Comparison of ENCODE assay signal across 8 mouse cellular contexts in genomic region chrX:101131001-101131400, GRCm38 (mm10). TPM values are rescaled to one million over a fixed set of nuclear protein-coding genes. Genes with fewer than 3 reads are reported as not detected.
A peak's percentile ranks its signal among the peaks of the same experiment; 100 is the strongest.
DNase-seq lines count a peak whose midpoint lies in the region; ATAC-seq and TF ChIP-seq lines count a peak whose summit lies in the region.

No protein-coding gene starts in this region.

- TF ChIP-seq POLR2A in kidney, adult 2 months (IDR thresholded peaks at IDR 0.05; ENCODE audit: low read depth, low read length): no peak

- H3K4me2 ChIP-seq in liver, embryonic 12.5 days: no peak overlapping the region
- H3K4me2 ChIP-seq in forebrain, embryonic 14.5 days (ENCODE audit: low read length): no peak overlapping the region

- ATAC-seq in liver, embryonic 12.5 days: no peak
- ATAC-seq in forebrain, embryonic 14.5 days: peak; percentile 55; the same call in 1 of the 2 replicates

- peak; percentile 51 for TF ChIP-seq CTCF in kidney, adult 2 months (conservative IDR thresholded peaks at IDR 0.05; ENCODE audit: insufficient read depth, insufficient read length, low read depth, low read length)

- no peaks in the 10 kb centered on the region for H3K36me3 ChIP-seq in liver, embryonic 12.5 days
- no peaks in the 10 kb centered on the region for H3K36me3 ChIP-seq in forebrain, embryonic 14.5 days (ENCODE audit: control insufficient read depth, insufficient read depth, low read length)
- no peaks in the 10 kb centered on the region for H3K36me3 ChIP-seq in kidney, adult 2 months (ENCODE audit: control insufficient read depth, insufficient read depth, low read length)
- H3K36me3 ChIP-seq in limb, embryonic 10.5 days: no peaks in the 10 kb centered on the region

- 0 out of 2 replicates have a peak, but pooled peaks cover 5% of the 10 kb centered on the region for H3K27me3 ChIP-seq in liver, embryonic 12.5 days (replicated peaks)
- no peaks in the 10 kb centered on the region for H3K27me3 ChIP-seq in forebrain, embryonic 14.5 days (replicated peaks; ENCODE audit: control insufficient read depth, insufficient read depth, low read length)
- no peaks in the 10 kb centered on the region for H3K27me3 ChIP-seq in kidney, adult 2 months (replicated peaks; ENCODE audit: control insufficient read depth, insufficient read depth, low read length)
- peaks cover 45% of the 10 kb centered on the region; the same call in 1 of the 2 replicates for H3K27me3 ChIP-seq in limb, embryonic 10.5 days (ENCODE audit: low read depth, poor library complexity, severe bottlenecking)

- H3K4me3 ChIP-seq in liver, embryonic 12.5 days: no peak overlapping the region
- H3K4me3 ChIP-seq in forebrain, embryonic 14.5 days (ENCODE audit: low read depth, low read length): no peak overlapping the region
- H3K4me3 ChIP-seq in kidney, adult 2 months (ENCODE audit: insufficient read depth, low read depth, low read length): no peak overlapping the region
- H3K4me3 ChIP-seq in limb, embryonic 10.5 days: no peak overlapping the region

- no peak overlapping the region for H3K9ac ChIP-seq in liver, embryonic 12.5 days
- H3K9ac ChIP-seq in forebrain, embryonic 14.5 days (ENCODE audit: low read length): no peak overlapping the region

- H3K27ac ChIP-seq in liver, embryonic 12.5 days: no peak overlapping the region
- H3K27ac ChIP-seq in forebrain, embryonic 14.5 days (ENCODE audit: low read depth, low read length): no peak overlapping the region
- no peak overlapping the region for H3K27ac ChIP-seq in kidney, adult 2 months (ENCODE audit: insufficient read depth, low read depth, low read length)
- H3K27ac ChIP-seq in limb, embryonic 10.5 days: no peak overlapping the region

- WGBS in liver, embryonic 12.5 days (ENCODE audit: insufficient replicate concordance): 18% methylated on average over 7 of the region's 7 CpGs
- WGBS in forebrain, embryonic 14.5 days: 30% methylated on average over 7 of the region's 7 CpGs
- 23% methylated on average over 7 of the region's 7 CpGs for WGBS in kidney, adult 2 months
- 27% methylated on average over 7 of the region's 7 CpGs for WGBS in limb, embryonic 10.5 days

- no peaks in the 10 kb centered on the region for H3K4me1 ChIP-seq in liver, embryonic 12.5 days
- no peaks in the 10 kb centered on the region for H3K4me1 ChIP-seq in forebrain, embryonic 14.5 days (ENCODE audit: control insufficient read depth, insufficient read depth, low read length)
- H3K4me1 ChIP-seq in kidney, adult 2 months (ENCODE audit: control insufficient read depth, insufficient read depth, low read length): peaks cover 3% of the 10 kb centered on the region; the same call in 1 of the 2 replicates
- H3K4me1 ChIP-seq in limb, embryonic 10.5 days: no peaks in the 10 kb centered on the region

- DNase-seq in liver: peak; percentile 68
- DNase-seq in c-Kit-positive CD71-positive TER-119-negative erythroid progenitor cells, embryonic 14.5 days (ENCODE audit: low read depth): peak; percentile 56
- DNase-seq in forebrain, embryonic 14.5 days (ENCODE audit: low spot score): peak; percentile 75
- peak; percentile 57 for DNase-seq in kidney, adult 2 months
- DNase-seq in limb, embryonic 10.5 days (ENCODE audit: low spot score): peak; percentile 62
- peak; percentile 51 for DNase-seq in ovary, postnatal 14 days (ENCODE audit: low spot score)
- DNase-seq in thymus, postnatal 25 days: peak; percentile 71

- no peaks in the 10 kb centered on the region for H3K9me3 ChIP-seq in liver, embryonic 12.5 days (replicated peaks)
- H3K9me3 ChIP-seq in forebrain, embryonic 14.5 days (replicated peaks; ENCODE audit: control insufficient read depth, low read length): no peaks in the 10 kb centered on the region
- no peaks in the 10 kb centered on the region for H3K9me3 ChIP-seq in limb, embryonic 10.5 days (replicated peaks)

RNA-seq across cellular contexts. Expression of gene Slc7a3, which starts 45.2 kb away (rescaled TPM):
- 1.7 TPM in 2 replicates for polyA plus RNA-seq in liver, embryonic 12.5 days (2016; fragmentation: Nextera tagmentation; extraction: Ambion mirVana)
- 1.9 and 2.2 TPM in 2 replicates for polyA plus RNA-seq in forebrain, embryonic 14.5 days (2014; fragmentation: Nextera tagmentation; extraction: Ambion mirVana)
- polyA plus RNA-seq in kidney, adult 2 months (2012; rRNA removed): 0.91 and 1.0 TPM in 2 replicates
- 0.65 and 1.1 TPM in 2 replicates for polyA plus RNA-seq in limb, embryonic 10.5 days (2016; fragmentation: Nextera tagmentation; extraction: Ambion mirVana)
